In the genomic region with DNA sequence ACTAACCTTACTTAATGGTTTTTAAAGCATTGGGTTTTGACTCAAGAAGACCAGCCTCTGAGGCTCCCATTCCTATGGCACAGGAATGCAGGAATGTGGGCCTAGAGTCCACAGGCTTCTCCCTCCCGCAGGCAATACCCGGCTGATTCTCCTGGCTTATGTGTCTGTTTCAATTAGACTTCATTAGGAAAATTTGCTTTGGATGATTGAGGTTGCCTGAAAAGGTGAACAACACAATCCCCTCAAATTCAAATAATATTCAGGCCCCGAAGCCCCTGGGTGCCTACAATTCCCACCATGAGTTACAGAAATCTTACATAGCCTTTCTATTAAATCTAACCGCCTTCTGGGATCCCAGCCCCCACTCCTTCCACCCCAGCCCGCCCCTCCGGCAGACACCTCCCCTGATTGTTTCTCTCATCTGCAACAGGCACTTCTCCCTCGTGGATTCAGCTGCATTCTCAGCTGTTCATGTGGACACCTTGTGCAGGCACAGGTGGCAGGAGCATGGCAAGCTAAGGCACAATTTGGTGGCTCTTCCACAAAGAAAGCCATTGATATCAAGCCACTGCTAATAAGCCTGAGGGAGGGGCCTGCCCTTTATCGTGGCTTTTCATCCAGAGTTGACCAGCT, we compare ENCODE assay signal across 10 mouse cellular contexts. TPM values are rescaled to one million over a fixed set of nuclear protein-coding genes. Genes with fewer than 3 reads are reported as not detected.
DNase-seq lines count a peak whose midpoint lies in the region; ATAC-seq lines count a peak whose summit lies in the region.
"Had no signal": no experiment of that assay in that cellular context is flagged by ENCODE, and none has a peak within 500 bp of the region (broad histone marks: within the 10 kb centered on the region; RNA-seq: fewer than 3 reads in every experiment).

No protein-coding gene starts in this region.

- H3K4me3 ChIP-seq in neural tube, embryonic 11.5 days (ENCODE audit: low read depth, low read length) = peak overlapping the region; percentile 20; the same call in 1 of the 2 replicates
- H3K4me3 ChIP-seq in liver, embryonic 13.5 days (replicated peaks) = no peak overlapping the region; the same call in 1 of the 2 replicates

- H3K9ac ChIP-seq in neural tube, embryonic 11.5 days (ENCODE audit: low read length) = peak overlapping the region; percentile 28
- no peak overlapping the region for H3K9ac ChIP-seq in liver, embryonic 13.5 days

- ATAC-seq in neural tube, embryonic 11.5 days (ENCODE audit: insufficient read depth, low FRiP score, low TSS enrichment) = no peak
- ATAC-seq in liver, embryonic 13.5 days (ENCODE audit: low read depth) = no peak
- ATAC-seq: inflammation-experienced regulatory T-cells, adult 6 months had no signal

- peaks cover 9% of the 10 kb centered on the region for H3K4me1 ChIP-seq in neural tube, embryonic 11.5 days (ENCODE audit: control insufficient read depth, insufficient read depth, low read length)
- H3K4me1 ChIP-seq in liver, embryonic 13.5 days (replicated peaks) = peaks cover 31% of the 10 kb centered on the region

- peaks cover 4% of the 10 kb centered on the region for H3K36me3 ChIP-seq in neural tube, embryonic 11.5 days (ENCODE audit: control insufficient read depth, insufficient read depth, low read length)
- peaks cover 56% of the 10 kb centered on the region for H3K36me3 ChIP-seq in liver, embryonic 13.5 days

- peaks cover 10% of the 10 kb centered on the region for H3K9me3 ChIP-seq in neural tube, embryonic 11.5 days (ENCODE audit: control insufficient read depth, low read length)
- peaks cover 18% of the 10 kb centered on the region for H3K9me3 ChIP-seq in liver, embryonic 13.5 days (replicated peaks)

- H3K27ac ChIP-seq in neural tube, embryonic 11.5 days (ENCODE audit: low read depth, low read length) = no peak overlapping the region
- no peak overlapping the region for H3K27ac ChIP-seq in liver, embryonic 13.5 days

- intact Hi-C loops in heart, postnatal 14 days (cut with DNase I) = loop anchor here (10.0 kb wide), 2 partner anchors 176 to 216 kb away; partner anchors contain the start of genes Npepl1 and Stx16

- H3K27me3 ChIP-seq in neural tube, embryonic 11.5 days (ENCODE audit: control insufficient read depth, insufficient read depth, low read length) = peaks cover 18% of the 10 kb centered on the region
- peaks cover 32% of the 10 kb centered on the region for H3K27me3 ChIP-seq in liver, embryonic 13.5 days

- WGBS in neural tube, embryonic 11.5 days = 66% methylated on average over 8 of the region's 8 CpGs
- WGBS in liver, embryonic 13.5 days (ENCODE audit: insufficient replicate concordance) = 62% methylated on average over 8 of the region's 8 CpGs

- H3K4me2 ChIP-seq in neural tube, embryonic 11.5 days (ENCODE audit: low read depth) = peak overlapping the region; percentile 75
- H3K4me2 ChIP-seq in liver, embryonic 13.5 days = 0 out of 2 replicates have a peak overlapping the region, but pooled peaks have one; percentile 60

- peak; percentile 62 for DNase-seq in heart, adult 11 months
- DNase-seq in heart, postnatal 14 days = no peak
- DNase-seq in neural tube, embryonic 11.5 days (ENCODE audit: low spot score) = no peak
- DNase-seq in neural tube, embryonic 10.5 days (ENCODE audit: extremely low spot score, low spot score) = no peak
- DNase-seq in liver, embryonic 13.5 days = no peak
- DNase-seq in testis, postnatal 14 days (ENCODE audit: low spot score) = no peak
- no peak for DNase-seq in cerebellum, postnatal 25 days
- DNase-seq in gastrocnemius, postnatal 10 days = no peak
- DNase-seq: right cerebral cortex, adult 18-20 months had no signal

RNA-seq across cellular contexts. Expression of gene Gnas, which starts 7.0 kb away (rescaled TPM):
- total RNA-seq in heart, postnatal 14 days (2021) = 1,000 to 10,000 TPM; 1,353 to 1,383 TPM
- 1,351 and 1,381 TPM in 2 replicates for polyA plus RNA-seq in neural tube, embryonic 11.5 days (2014; fragmentation: Nextera tagmentation; extraction: Ambion mirVana)
- polyA plus RNA-seq in liver, embryonic 13.5 days (2015; fragmentation: Nextera tagmentation; extraction: Ambion mirVana) = 343 and 362 TPM in 2 replicates
- 1,000 to 10,000 TPM; 2,149 to 2,299 TPM for total RNA-seq in gastrocnemius, postnatal 10 days (2021)

RNA-seq across cellular contexts. Expression of gene Gm20721, which starts 55.4 kb away (rescaled TPM):
- total RNA-seq in heart, postnatal 14 days (2021) = 1 to 10 TPM; 1.7 to 1.8 TPM
- 8.1 and 9.1 TPM in 2 replicates for polyA plus RNA-seq in neural tube, embryonic 11.5 days (2014; fragmentation: Nextera tagmentation; extraction: Ambion mirVana)
- polyA plus RNA-seq in liver, embryonic 13.5 days (2015; fragmentation: Nextera tagmentation; extraction: Ambion mirVana) = 36.1 and 43.2 TPM in 2 replicates
- 1 to 10 TPM; 3.5 to 4.2 TPM for total RNA-seq in gastrocnemius, postnatal 10 days (2021)
- polyA plus RNA-seq: inflammation-experienced regulatory T-cells, adult 6 months had no signal
